Mouse (Mus musculus) lung, embryonic 14.5 days (tissue): ENCODE results near the gene Golga1. TPM values are rescaled to one million over a fixed set of nuclear protein-coding genes. Genes with fewer than 3 reads are reported as not detected.

ENCODE experiments used
- ATAC-seq: fragments of 200-750 bp; cut with Nextera tagmentation; 2 replicates; pipeline ENCODE4 v1.8.0; 2017; ENCODE audit warnings: mild to moderate bottlenecking, moderate TSS enrichment, moderate library complexity; ENCODE audit not compliant: insufficient read depth
- DNase-seq: peaks from one replicate; pipeline ENCODE4 v3.0.0-alpha.2; 2015
- H3K27ac ChIP-seq: fragments of 300-500 bp; sonication (generic); 2 replicates; pipeline ENCODE4 v1.5.1; 2014; ENCODE audit warnings: low read depth, mild to moderate bottlenecking, moderate library complexity
- H3K27me3 ChIP-seq: fragments of 300-500 bp; sonication (generic); 2 replicates; pipeline ENCODE4 v1.6.1; 2014; ENCODE audit warnings: low read length, control low read depth; ENCODE audit not compliant: insufficient read depth
- H3K36me3 ChIP-seq: fragments of 300-500 bp; sonication (generic); 2 replicates; pipeline ENCODE4 v1.6.1; 2014; ENCODE audit warnings: control low read depth; ENCODE audit not compliant: insufficient read depth
- H3K4me1 ChIP-seq: fragments of 300-500 bp; sonication (generic); 2 replicates; pipeline ENCODE4 v1.6.1; 2014; ENCODE audit warnings: antibody characterized with exemption, control low read depth; ENCODE audit not compliant: insufficient read depth
- H3K4me2 ChIP-seq: fragments of 300-500 bp; sonication (generic); 2 replicates; pipeline ENCODE4 v1.6.1; 2014; ENCODE audit warnings: mild to moderate bottlenecking
- H3K4me3 ChIP-seq: fragments of 300-500 bp; sonication (generic); 2 replicates; pipeline ENCODE4 v1.5.1; 2014; ENCODE audit warnings: low read depth, low read length
- H3K9ac ChIP-seq: fragments of 300-500 bp; sonication (generic); 2 replicates; pipeline ENCODE4 v1.6.1; 2014
- H3K9me3 ChIP-seq: fragments of 300-500 bp; sonication (generic); 2 replicates; pipeline ENCODE4 v1.6.1; 2016; ENCODE audit warnings: low read depth, low read length, control low read depth
- CTCF ChIP-seq: IDR thresholded peaks from 2 replicates; pipeline ENCODE4 v1.5.1; 2016; ENCODE audit warnings: antibody characterized with exemption, low read depth
- WGBS: fragments of 180-500 bp; shearing (Covaris S2); extraction: QIAGEN DNeasy Blood & Tissue Kit; methylation state at CpG from one replicate; pipeline ENCODE4 v1.1.7; 2014; 5-methylcytosine and 5-hydroxymethylcytosine counted together
- polyA plus RNA-seq: library from polyadenylated mRNA; unstranded; fragments of >200 nt; fragmentation: Nextera tagmentation; extraction: Ambion mirVana; gene quantifications from 2 replicates; pipeline ENCODE4 v1.2.1, GENCODE M21; 2014

Gene Golga1
- polyA plus RNA-seq, 1 experiment from 2014 or later: 27.2 TPM

DNA sequence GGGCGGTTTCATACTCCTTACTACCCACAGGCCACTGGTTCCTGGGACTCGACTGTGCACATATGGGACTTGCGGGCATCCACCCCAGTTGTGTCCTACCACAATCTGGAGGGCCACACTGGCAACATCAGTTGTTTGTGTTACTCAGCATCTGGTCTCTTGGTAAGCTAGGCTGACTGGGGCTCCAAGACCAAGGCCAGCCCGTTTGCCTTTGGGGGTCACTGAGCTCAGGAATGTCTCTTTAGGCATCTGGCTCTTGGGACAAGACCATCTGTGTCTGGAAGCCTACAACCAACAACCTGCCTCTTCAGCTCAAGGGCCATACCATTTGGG lies 64.8 kb downstream of the Golga1 start:
- H3K9ac ChIP-seq: no peak overlapping the region
- H3K36me3 ChIP-seq: peaks cover 46% of the 10 kb centered on the region
- no peak for TF ChIP-seq CTCF
- H3K4me3 ChIP-seq: no peak overlapping the region
- no peak overlapping the region for H3K4me2 ChIP-seq
- H3K27ac ChIP-seq: no peak overlapping the region
- ATAC-seq (no peak), DNase-seq (no peak)
- peaks cover 7% of the 10 kb centered on the region; the same call in 1 of the 2 replicates for H3K4me1 ChIP-seq
- WGBS: 83% methylated on average over 4 of the region's 4 CpGs
- H3K9me3 ChIP-seq: no peaks in the 10 kb centered on the region
- no peaks in the 10 kb centered on the region for H3K27me3 ChIP-seq

GRCm38 (mm10) chr2:38999910-39000586 lies 65.3 kb downstream of the Golga1 start:
- no peak for DNase-seq
- Histone ChIP-seq H3K4me3 (no peak overlapping the region), H3K27me3 (no peaks in the 10 kb centered on the region), H3K4me1 (peaks cover 7% of the 10 kb centered on the region; the same call in 1 of the 2 replicates), H3K27ac (no peak overlapping the region), H3K36me3 (peaks cover 46% of the 10 kb centered on the region), H3K9me3 (no peaks in the 10 kb centered on the region), H3K9ac (no peak overlapping the region), H3K4me2 (no peak overlapping the region)
- 56% methylated on average over 8 of the region's 8 CpGs for WGBS
- no peak for ATAC-seq
- no peak for TF ChIP-seq CTCF

DNA sequence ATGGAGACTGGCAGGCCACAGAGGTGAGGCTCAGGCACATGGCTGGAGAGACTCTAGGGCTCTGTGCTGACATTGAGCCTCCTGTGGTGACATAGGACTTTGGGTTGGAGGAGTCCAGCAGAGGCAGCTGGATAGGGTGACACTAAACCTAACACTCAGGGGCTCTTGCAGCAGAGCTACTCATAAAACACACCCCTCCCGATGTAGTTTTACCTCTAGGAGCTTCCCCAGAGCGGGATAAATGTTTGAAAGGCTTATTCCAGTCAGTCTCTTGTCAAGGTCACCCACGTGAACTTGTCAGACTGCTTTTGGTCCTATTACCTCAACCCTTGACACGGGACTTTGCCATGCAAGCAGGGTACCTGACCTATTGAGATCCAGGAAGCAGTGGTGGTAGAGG lies 66.0 kb downstream of the Golga1 start:
- no peak for ATAC-seq
- Histone ChIP-seq H3K27me3 (no peaks in the 10 kb centered on the region), H3K9ac (no peak overlapping the region), H3K4me3 (no peak overlapping the region), H3K27ac (no peak overlapping the region), H3K4me2 (no peak overlapping the region), H3K9me3 (no peaks in the 10 kb centered on the region), H3K4me1 (peaks cover 7% of the 10 kb centered on the region; the same call in 1 of the 2 replicates), H3K36me3 (peaks cover 46% of the 10 kb centered on the region)
- 51% methylated on average over 4 of the region's 4 CpGs for WGBS
- TF ChIP-seq CTCF: no peak
- DNase-seq: no peak

- WGBS: 12% methylated on average over 33 of the region's 33 CpGs
- TF ChIP-seq CTCF: peak; percentile 97
These were observed 67.7 kb downstream of the Golga1 start, which contains the start of gene Wdr38 for GRCm38 (mm10) chr2:38997386-38998374. TSS of gene Wdr38 (plus strand) at chr2:38997476.

DNA sequence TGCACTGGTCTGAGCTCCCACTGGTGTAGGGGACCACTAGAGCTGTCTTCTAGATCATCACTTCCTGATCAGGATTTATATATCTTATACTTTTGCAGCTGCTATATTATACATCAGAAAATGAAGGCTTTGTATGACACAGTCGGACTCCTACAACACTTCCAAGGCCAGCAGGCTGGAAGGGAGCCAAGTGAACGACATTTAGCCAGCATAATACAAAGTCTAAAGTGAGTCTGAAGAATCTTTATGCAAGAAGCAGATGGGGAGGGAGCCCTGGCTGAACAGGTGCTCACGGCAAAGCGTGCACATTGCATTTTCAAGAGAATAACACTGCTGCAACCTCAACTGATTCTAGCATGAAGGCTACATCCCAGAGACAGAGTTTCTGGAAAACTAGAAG lies 72.9 kb downstream of the Golga1 start:
- Histone ChIP-seq H3K4me1 (no peaks in the 10 kb centered on the region), H3K4me3 (no peak overlapping the region), H3K27ac (no peak overlapping the region), H3K36me3 (no peaks in the 10 kb centered on the region), H3K27me3 (no peaks in the 10 kb centered on the region), H3K9ac (no peak overlapping the region), H3K4me2 (no peak overlapping the region), H3K9me3 (no peaks in the 10 kb centered on the region)
- DNase-seq (peak; percentile 54), ATAC-seq (no peak)
- TF ChIP-seq CTCF: no peak
- 32% methylated on average over 4 of the region's 4 CpGs for WGBS

More at GRCm38 (mm10) chr2:38997386-38998374, 67.7 kb downstream of the Golga1 start, which contains the start of gene Wdr38:
- H3K4me3 ChIP-seq: peak within 1 kb of the TSS; percentile 36
- peaks cover 33% of the 10 kb centered on the region for H3K36me3 ChIP-seq
- H3K4me1 ChIP-seq: no peaks in the 10 kb centered on the region
- peak; percentile 93 for DNase-seq
- H3K9me3 ChIP-seq: no peaks in the 10 kb centered on the region
- ATAC-seq: peak; percentile 93
- H3K9ac ChIP-seq: peak within 1 kb of the TSS; percentile 42
- peak within 1 kb of the TSS; percentile 60 for H3K4me2 ChIP-seq
- H3K27me3 ChIP-seq: no peaks in the 10 kb centered on the region
- no peak within 1 kb of the TSS for H3K27ac ChIP-seq

- ATAC-seq: no peak
These were observed 73.3 kb downstream of the Golga1 start for GRCm38 (mm10) chr2:38992004-38992403.

DNA sequence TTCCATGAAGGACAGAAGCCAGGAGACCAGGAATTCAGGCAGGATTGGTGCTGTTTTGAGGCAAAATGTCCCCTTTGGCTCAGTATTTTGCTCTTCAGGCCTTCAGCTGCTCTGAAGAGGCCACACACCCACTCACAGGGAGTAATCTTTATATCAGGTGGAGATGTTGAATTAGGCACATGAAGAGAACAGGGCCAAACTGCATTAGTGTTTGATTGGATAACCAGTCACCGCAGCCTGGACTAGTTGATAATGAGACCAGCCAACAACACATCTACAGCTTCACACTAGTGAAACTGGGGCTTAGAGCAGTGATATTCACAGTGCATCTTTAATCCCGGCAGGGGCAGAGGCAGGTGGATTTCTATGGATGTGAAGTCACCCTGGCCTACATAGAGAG lies 76.4 kb downstream of the Golga1 start:
- no peak overlapping the region for H3K27ac ChIP-seq
- WGBS: 81% methylated on average over 2 of the region's 2 CpGs
- H3K9me3 ChIP-seq: no peaks in the 10 kb centered on the region
- no peak overlapping the region for H3K4me3 ChIP-seq
- no peaks in the 10 kb centered on the region for H3K27me3 ChIP-seq
- DNase-seq: no peak
- no peak for ATAC-seq
- no peak for TF ChIP-seq CTCF
- no peaks in the 10 kb centered on the region for H3K36me3 ChIP-seq
- H3K9ac ChIP-seq: no peak overlapping the region
- no peaks in the 10 kb centered on the region for H3K4me1 ChIP-seq
- no peak overlapping the region for H3K4me2 ChIP-seq

More at GRCm38 (mm10) chr2:38992004-38992403, 73.3 kb downstream of the Golga1 start:
- Histone ChIP-seq H3K9me3 (no peaks in the 10 kb centered on the region), H3K27ac (no peak overlapping the region), H3K27me3 (no peaks in the 10 kb centered on the region), H3K36me3 (no peaks in the 10 kb centered on the region), H3K4me2 (no peak overlapping the region), H3K9ac (no peak overlapping the region), H3K4me1 (no peaks in the 10 kb centered on the region), H3K4me3 (no peak overlapping the region)
- 45% methylated on average over 4 of the region's 4 CpGs for WGBS
- DNase-seq: no peak
- TF ChIP-seq CTCF: no peak
